Mouse (Mus musculus): ENCODE data around the gene Cpne7.
"Not testable (repeated sequence)": the region's sequence is repeated elsewhere in the genome, so short reads cannot be mapped to it uniquely, and the experiment has no call there.

Gene Cpne7

DNA sequence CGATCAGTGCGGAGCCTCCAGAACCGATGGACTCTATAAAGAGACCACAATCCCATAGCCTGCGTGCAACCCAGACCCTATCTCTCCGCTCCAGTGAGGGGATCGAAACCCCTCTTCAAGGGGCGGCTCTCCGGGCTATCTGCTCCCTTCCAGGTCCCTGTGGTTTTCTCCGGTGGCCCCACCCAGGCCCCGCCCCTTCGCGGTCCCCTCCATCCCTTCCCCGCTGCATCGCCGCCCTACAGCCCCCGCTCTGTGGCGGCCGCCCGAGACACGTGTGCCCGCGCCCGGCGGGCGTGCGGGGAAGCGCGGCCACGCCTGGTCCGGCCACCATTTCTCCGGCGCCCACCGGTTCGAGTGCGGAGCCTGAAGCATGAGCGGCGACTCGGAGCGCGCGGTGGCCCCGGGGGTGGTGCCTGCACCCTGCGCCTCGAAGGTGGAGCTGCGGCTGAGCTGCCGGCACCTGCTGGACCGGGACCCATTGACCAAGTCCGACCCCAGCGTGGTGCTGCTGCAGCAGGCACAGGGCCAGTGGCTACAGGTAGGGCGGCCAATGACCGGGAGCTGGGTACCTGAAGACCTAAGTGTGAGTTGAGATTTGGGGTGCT, at the start of gene Cpne7:
Cpne7 (plus strand) TSS at position 248 of the 605 bp plus-strand sequence.
- DNase-seq (ENCODE audit: low spot score): no peak

DNA sequence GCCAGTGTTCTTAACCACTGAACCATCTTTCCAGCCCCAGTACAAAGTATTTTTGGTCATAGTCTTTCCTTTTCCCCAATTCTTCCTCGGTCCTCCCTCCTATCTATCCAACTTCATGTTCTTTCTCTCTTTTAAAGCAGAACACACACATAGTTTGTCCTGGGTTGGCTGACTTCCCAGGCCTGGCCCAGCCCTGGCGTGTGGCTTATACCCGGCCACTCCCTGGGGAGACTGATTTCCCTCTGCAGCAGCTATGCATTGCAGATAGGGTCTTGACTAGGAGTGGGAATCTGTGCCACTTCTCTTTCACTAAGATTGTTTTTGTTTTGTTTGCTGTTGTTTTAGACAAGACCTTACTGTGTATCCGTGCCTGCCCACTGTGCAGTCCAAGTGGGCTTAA, 46.0 kb upstream of the Cpne7 start:
- no peak for DNase-seq (ENCODE audit: low spot score)

- DNase-seq (ENCODE audit: low spot score): no peak
Observed at GRCm38 (mm10) chr8:123077213-123077612, 40.0 kb upstream of the Cpne7 start.

GRCm38 (mm10) chr8:123082993-123083392, 34.2 kb upstream of the Cpne7 start:
- no peak for DNase-seq (ENCODE audit: low spot score)

- no peak for DNase-seq (ENCODE audit: low spot score)
Observed at GRCm38 (mm10) chr8:123083610-123084009, 33.6 kb upstream of the Cpne7 start.

DNA sequence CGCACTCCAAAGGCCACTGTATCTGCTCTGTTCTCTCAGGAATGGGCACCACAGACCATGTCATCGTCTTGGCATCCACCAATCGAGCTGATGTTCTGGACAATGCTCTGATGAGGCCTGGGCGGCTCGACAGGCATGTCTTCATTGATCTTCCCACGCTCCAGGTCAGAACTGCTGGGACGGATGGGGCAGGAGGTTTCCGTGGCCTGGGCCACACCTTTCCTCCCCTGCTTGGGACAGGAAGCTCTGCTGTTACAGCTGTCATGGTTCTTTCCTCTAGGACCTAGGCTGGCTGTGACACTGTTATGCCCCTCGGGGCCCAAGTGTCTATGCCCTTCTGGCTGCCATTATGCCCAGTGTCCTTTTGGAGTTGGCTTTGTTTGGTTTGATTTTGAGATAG, 29.9 kb upstream of the Cpne7 start:
- DNase-seq (ENCODE audit: low spot score): no peak

DNA sequence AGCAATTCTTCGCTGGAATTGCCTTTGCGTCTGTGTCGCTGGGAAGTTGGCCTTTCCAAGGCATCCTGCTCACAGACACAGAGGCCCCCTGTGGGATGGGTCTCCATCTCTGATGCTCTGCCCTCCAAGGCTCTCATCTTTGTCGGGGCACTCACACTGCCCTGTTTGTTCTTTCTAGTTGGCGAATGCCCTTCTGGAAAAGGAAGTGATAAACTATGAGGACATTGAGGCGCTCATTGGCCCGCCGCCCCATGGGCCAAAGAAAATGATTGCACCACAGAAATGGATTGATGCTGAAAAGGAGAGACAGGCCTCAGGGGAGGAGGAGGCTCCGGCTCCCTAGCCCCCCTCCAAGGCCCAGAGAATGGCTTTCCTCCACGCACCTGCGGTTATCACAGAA, 20.0 kb upstream of the Cpne7 start:
- no peak for DNase-seq (ENCODE audit: low spot score)

DNA sequence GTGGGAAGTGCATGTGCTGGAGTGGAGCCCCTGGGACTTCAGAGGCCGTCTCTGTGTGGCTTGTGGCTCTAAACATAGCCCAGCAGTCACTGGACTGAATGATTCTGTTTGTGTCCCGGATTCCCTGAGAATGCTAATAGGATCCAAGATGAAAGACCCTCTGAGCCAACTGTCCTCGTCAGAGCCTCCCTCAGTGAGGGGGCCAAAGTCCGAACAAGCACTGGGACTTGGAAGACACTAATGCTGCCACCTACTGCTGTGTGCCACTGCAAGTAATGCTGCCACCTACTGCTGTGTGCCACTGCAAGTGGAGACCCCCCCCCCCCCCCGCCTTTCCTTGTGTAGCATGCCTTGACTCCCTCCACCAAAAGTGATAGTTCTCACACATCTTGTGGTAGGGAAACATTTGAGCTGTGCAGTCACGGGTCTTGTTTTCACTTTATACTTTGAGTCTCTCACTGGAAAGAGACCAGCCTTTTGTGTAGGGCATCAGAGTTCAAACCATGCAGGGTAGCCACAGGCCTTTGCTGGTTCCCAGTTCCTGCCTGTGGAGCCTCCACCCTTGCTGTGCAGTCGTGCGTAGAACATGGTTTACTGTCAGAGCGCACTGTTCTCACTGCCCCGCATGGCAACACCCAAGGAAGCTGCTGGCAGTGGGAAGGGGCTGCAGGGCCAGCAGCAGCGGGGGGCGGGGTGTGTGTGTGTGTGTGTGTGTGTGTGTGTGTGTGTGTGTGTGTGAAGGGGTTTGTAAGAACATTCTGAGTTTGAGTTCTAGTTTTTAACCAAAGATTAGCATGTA, 19.2 kb upstream of the Cpne7 start:
- no peak for DNase-seq (ENCODE audit: low spot score)

DNA sequence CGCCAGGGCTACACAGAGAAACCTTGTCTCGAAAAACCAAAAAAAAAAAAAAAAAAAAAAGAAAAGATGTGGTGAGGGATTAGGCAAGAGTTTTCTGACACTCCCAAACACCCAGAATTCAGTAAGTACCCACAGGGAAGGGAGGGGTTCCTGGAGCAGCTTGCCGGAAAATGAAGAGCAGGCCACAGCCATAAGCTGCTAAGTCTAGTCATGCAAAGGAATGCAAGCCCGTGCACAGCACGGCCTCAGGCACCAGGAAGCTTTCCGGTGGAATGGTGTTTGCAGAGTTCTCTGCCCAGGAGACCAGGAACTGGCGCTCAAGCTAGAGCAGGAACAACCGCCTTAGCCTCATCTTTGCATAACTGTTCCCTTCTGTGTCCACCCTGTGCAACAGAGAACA, 16.9 kb upstream of the Cpne7 start:
- DNase-seq (ENCODE audit: low spot score): no peak

DNA sequence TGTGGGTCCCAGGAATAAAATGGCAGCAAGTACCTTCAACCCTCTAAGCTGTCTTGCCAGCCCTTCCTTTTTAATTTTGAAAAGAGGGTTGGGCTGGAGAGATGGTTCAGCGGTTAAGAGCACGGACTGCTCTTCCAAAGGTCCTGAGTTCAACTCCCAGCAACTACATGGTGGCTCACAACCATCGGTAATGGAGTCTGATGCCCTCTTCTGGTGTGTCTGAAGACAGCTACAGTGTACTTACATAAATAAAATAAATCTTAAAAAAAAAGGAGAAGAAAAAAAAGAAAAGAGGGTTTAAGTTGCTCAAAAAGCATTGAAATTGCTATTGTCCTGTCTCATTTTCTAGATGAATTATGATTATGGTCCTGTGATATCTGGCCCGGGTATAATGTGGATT, 15.9 kb upstream of the Cpne7 start:
- no peak for DNase-seq (ENCODE audit: low spot score)

GRCm38 (mm10) chr8:123101735-123102685, 15.2 kb upstream of the Cpne7 start, which contains the start of gene Rpl13:
Gene Rpl13 (plus strand): TSS chr8:123102350.
- peak; percentile 95 for DNase-seq (ENCODE audit: low spot score)

DNA sequence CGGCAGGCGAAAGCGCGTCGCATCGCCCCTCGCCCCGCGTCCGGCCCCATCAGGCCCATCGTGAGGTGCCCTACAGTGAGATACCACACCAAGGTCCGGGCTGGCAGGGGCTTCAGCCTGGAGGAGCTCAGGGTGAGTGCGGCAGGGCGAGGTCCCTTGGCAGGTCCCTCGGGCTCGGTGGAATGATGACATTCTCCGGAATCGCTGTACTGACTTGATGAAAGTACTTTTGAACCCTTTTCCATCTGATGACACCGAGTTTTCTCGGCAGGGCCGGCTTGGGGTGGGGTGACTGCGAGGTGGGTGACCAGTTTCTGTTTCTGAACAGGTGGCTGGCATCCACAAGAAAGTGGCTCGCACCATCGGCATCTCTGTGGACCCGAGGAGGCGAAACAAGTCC, 14.3 kb upstream of the Cpne7 start:
- DNase-seq (ENCODE audit: low spot score): not testable (repeated sequence)

- DNase-seq (ENCODE audit: low spot score): no peak
Observed at GRCm38 (mm10) chr8:123103285-123103684, 13.9 kb upstream of the Cpne7 start.

GRCm38 (mm10) chr8:123104046-123104767, 13.0 kb upstream of the Cpne7 start:
- DNase-seq (ENCODE audit: low spot score): no peak

DNA sequence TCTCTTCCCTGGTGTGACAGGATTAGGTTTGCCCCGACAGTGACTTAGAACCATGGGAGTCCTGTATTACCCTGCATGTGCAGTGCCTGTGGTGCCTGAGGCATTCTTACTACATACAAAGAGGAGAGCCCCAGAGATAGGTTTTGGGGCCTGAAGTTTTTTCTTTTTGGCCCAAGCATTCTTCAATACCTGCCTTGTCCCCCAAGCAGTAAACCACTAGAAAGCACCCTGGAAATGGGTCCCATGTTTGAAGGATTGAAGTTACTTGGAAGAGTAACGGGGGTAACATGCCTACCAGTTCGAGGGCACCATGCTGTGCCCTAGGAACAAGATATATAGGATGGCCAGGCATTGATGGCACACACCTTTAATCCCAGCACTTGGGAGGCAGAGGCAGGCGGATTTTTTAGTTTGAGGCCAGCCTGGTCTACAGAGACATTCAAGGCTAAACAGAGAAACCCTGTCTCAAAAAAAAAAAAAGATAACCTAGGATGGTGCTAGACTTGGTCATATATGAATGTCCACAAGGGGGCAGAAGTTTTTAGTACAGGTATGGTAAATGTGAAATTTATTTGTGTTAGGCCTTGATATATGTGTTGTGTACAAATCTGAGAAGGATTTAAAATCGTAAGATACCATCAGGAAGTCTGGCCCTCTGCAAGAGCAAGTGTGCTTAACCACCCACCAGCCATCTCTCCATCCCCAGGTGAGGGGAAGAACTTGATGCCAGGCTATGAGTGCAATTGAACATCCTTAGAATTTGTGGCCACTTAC, 11.4 kb upstream of the Cpne7 start:
- DNase-seq (ENCODE audit: low spot score): no peak

GRCm38 (mm10) chr8:123106531-123106930, 10.6 kb upstream of the Cpne7 start:
- no peak for DNase-seq (ENCODE audit: low spot score)

- no peak for DNase-seq (ENCODE audit: low spot score)
Observed at GRCm38 (mm10) chr8:123108010-123108409, 9.2 kb upstream of the Cpne7 start.

DNA sequence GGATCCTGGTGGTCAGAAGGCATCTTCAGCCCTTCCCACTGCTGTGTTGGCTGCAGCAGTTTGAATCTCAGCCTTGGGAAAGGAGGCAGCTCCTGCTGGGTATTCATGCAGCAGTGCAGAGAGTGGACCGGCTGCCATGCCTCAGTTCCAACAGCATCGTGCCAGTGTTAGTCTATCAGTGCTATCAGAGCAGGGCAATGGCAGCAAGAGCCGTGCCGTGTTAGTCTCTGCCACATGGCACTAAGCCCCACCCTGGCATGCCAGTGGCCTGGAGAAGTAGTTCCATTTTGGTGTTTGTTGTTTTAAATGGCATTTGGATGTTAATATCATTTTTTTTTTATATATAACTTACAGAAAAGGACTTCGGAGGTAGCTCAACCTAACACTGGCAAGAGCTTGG, 8.2 kb upstream of the Cpne7 start:
- no peak for DNase-seq (ENCODE audit: low spot score)

GRCm38 (mm10) chr8:123110649-123111048, 6.5 kb upstream of the Cpne7 start:
- DNase-seq (ENCODE audit: low spot score): no peak

- no peak for DNase-seq (ENCODE audit: low spot score)
Observed at GRCm38 (mm10) chr8:123112892-123113291, 4.3 kb upstream of the Cpne7 start.

GRCm38 (mm10) chr8:123113908-123114469, 3.2 kb upstream of the Cpne7 start:
- no peak for DNase-seq (ENCODE audit: low spot score)
